Mouse (Mus musculus): ENCODE results near the gene Naglu. TPM values are rescaled to one million over a fixed set of nuclear protein-coding genes. Genes with fewer than 3 reads are reported as not detected.
A peak's percentile ranks its signal among the peaks of the same experiment; 100 is the strongest.

The Naglu gene
- total and polyA plus RNA-seq, 3 experiments: 11.2 to 33.3 (median 13.8) TPM

DNA sequence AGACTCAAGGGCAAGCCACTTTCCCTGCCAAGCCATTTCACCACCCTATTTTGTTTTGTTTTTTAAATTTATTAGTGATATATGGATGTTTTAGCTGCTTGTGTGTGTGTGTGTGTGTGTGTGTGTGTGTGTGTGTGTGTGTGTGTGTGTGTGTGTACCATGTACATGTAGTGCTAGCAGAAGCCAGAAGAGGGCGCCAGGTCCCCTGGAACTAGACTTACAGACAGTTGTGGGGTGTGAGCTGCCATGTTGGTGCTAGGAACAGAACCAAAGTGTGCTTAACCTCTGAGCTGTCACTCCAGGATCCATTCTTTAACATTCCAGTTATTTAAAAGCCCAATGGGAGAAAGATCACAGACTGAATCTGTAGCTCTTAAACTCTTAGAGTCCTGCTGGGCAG lies 57.3 kb downstream of the Naglu start:
- H3K9ac ChIP-seq (ENCODE audit: insufficient read depth, low read depth): no peak overlapping the region
- no peak for DNase-seq (ENCODE audit: extremely low read depth)
- in situ Hi-C loops (cut with MboI; ENCODE audit: low pct_ligation_motif_present, low pct_unique_long_range_greater_than_20kb, low sequenced_read_pairs): no loop called here
- H3K4me1 ChIP-seq (ENCODE audit: control insufficient read depth in 1 of 2, insufficient read depth in 2 of 2): peaks cover 13 to 39% of the 10 kb centered on the region in 2 experiments
- no peaks in the 10 kb centered on the region for H3K79me2 ChIP-seq (replicated peaks; ENCODE audit: control insufficient read depth, extremely low read depth, insufficient read depth, poor library complexity, severe bottlenecking)
- H3K9me3 ChIP-seq (replicated peaks; ENCODE audit: low read length): peaks cover 22% of the 10 kb centered on the region
- no peak overlapping the region for H3K4me3 ChIP-seq (replicated peaks in 1 of 3; ENCODE audit: low read depth in 2 of 3, low read length in 2 of 3, poor library complexity in 1 of 3)
- H3K4me2 ChIP-seq (ENCODE audit: insufficient read depth, low read depth, poor library complexity, severe bottlenecking): no peak overlapping the region
- dilution Hi-C loops (cut with MboI; ENCODE audit: extremely low pct_ligation_motif_present, extremely low pct_unique_long_range_greater_than_20kb, low sequenced_read_pairs): no loop called here
- no peaks in the 10 kb centered on the region for H3K27me3 ChIP-seq (replicated peaks)
- TF ChIP-seq TBP (conservative IDR thresholded peaks at IDR 0.05; ENCODE audit: low read depth, low read length): no peak
- TF ChIP-seq RAD21 (IDR thresholded peaks at IDR 0.05; ENCODE audit: low read depth, low read length): peak; percentile 26
- TF ChIP-seq SMC3 (IDR thresholded peaks at IDR 0.05; ENCODE audit: low read depth, low read length): 0 out of 2 replicates have a peak, but pooled peaks have one; percentile 18
- peak in 1 of 2 experiments; percentile 53; a peak in 2 of 4 replicates for TF ChIP-seq CTCF (conservative IDR thresholded peaks at IDR 0.05 in 1 of 2, IDR thresholded peaks at IDR 0.05 in 1 of 2; ENCODE audit: low read depth in 2 of 2, low read length in 2 of 2)
- no peak overlapping the region for H3K27ac ChIP-seq (ENCODE audit: insufficient read depth, low read depth)
- H3K36me3 ChIP-seq (replicated peaks in 1 of 2; ENCODE audit: control insufficient read depth in 1 of 2, insufficient read depth in 1 of 2, low read length in 1 of 2): peaks cover 45 to 51% of the 10 kb centered on the region in 2 experiments

Other genes with a start within 250 kb of the Naglu start
Only the 20 nearest of the 23 such genes appear.
- gene Stat5a, start 210.7 kb upstream of the Naglu start, total RNA-seq (2012; rRNA removed): 18.7 and 23.6 TPM in 2 replicates
- 17.4 and 17.5 TPM in 2 replicates for gene Stat5a, start 210.7 kb upstream of the Naglu start, total RNA-seq (2014; rRNA removed)
- gene Stat5a, start 210.7 kb upstream of the Naglu start, polyA plus RNA-seq (2012; ENCODE audit: insufficient read length, low read depth): 21.2 and 23.0 TPM in 2 replicates
- gene Stat3, start 130.5 kb upstream of the Naglu start, total RNA-seq (2012; rRNA removed): 51.1 and 52.1 TPM in 2 replicates
- gene Stat3, start 130.5 kb upstream of the Naglu start, total RNA-seq (2014; rRNA removed): 35.9 TPM in 2 replicates
- 66.7 and 69.2 TPM in 2 replicates for gene Stat3, start 130.5 kb upstream of the Naglu start, polyA plus RNA-seq (2012; ENCODE audit: insufficient read length, low read depth)
- 0.08 and 0.21 TPM in 2 replicates for gene Cavin1, start 99.1 kb upstream of the Naglu start, total RNA-seq (2012; rRNA removed)
- 0.05 TPM in 2 replicates for gene Cavin1, start 99.1 kb upstream of the Naglu start, total RNA-seq (2014; rRNA removed)
- 0.13 and 0.25 TPM in 2 replicates for gene Cavin1, start 99.1 kb upstream of the Naglu start, polyA plus RNA-seq (2012; ENCODE audit: insufficient read length, low read depth)
- 31.3 and 36.1 TPM in 2 replicates for gene Atp6v0a1, start 60.6 kb upstream of the Naglu start, total RNA-seq (2012; rRNA removed)
- 14.1 and 15.1 TPM in 2 replicates for gene Atp6v0a1, start 60.6 kb upstream of the Naglu start, total RNA-seq (2014; rRNA removed)
- 54.5 and 63.4 TPM in 2 replicates for gene Atp6v0a1, start 60.6 kb upstream of the Naglu start, polyA plus RNA-seq (2012; ENCODE audit: insufficient read length, low read depth)
- gene Hsd17b1, start 8.4 kb downstream of the Naglu start, total RNA-seq (2012; rRNA removed): 0.29 and 0.81 TPM in 2 replicates
- gene Hsd17b1, start 8.4 kb downstream of the Naglu start, total RNA-seq (2014; rRNA removed): not detected in 2 replicates
- 0.17 TPM in 1 of 2 replicates, not detected in the other for gene Hsd17b1, start 8.4 kb downstream of the Naglu start, polyA plus RNA-seq (2012; ENCODE audit: insufficient read length, low read depth)
- gene Coasy, start 12.6 kb downstream of the Naglu start, total RNA-seq (2012; rRNA removed): 74.9 and 78.9 TPM in 2 replicates
- 60.4 and 66.1 TPM in 2 replicates for gene Coasy, start 12.6 kb downstream of the Naglu start, total RNA-seq (2014; rRNA removed)
- 56.6 and 63.4 TPM in 2 replicates for gene Coasy, start 12.6 kb downstream of the Naglu start, polyA plus RNA-seq (2012; ENCODE audit: insufficient read length, low read depth)
- gene Mlx, start 17.3 kb downstream of the Naglu start, total RNA-seq (2012; rRNA removed): 45.2 and 63.0 TPM in 2 replicates
- gene Mlx, start 17.3 kb downstream of the Naglu start, total RNA-seq (2014; rRNA removed): 93.1 and 116 TPM in 2 replicates
- gene Mlx, start 17.3 kb downstream of the Naglu start, polyA plus RNA-seq (2012; ENCODE audit: insufficient read length, low read depth): 43.3 and 51.5 TPM in 2 replicates
- gene Psmc3ip, start 25.4 kb downstream of the Naglu start, total RNA-seq (2012; rRNA removed): 63.7 and 106 TPM in 2 replicates
- 85.9 and 106 TPM in 2 replicates for gene Psmc3ip, start 25.4 kb downstream of the Naglu start, total RNA-seq (2014; rRNA removed)
- 89.9 and 114 TPM in 2 replicates for gene Psmc3ip, start 25.4 kb downstream of the Naglu start, polyA plus RNA-seq (2012; ENCODE audit: insufficient read length, low read depth)
- 46.5 and 48.2 TPM in 2 replicates for gene Retreg3, start 49.9 kb downstream of the Naglu start, total RNA-seq (2012; rRNA removed)
- 50.3 and 55.9 TPM in 2 replicates for gene Retreg3, start 49.9 kb downstream of the Naglu start, total RNA-seq (2014; rRNA removed)
- gene Retreg3, start 49.9 kb downstream of the Naglu start, polyA plus RNA-seq (2012; ENCODE audit: insufficient read length, low read depth): 53.6 and 54.3 TPM in 2 replicates
- 108 and 116 TPM in 2 replicates for gene Tubg1, start 49.9 kb downstream of the Naglu start, total RNA-seq (2012; rRNA removed)
- gene Tubg1, start 49.9 kb downstream of the Naglu start, total RNA-seq (2014; rRNA removed): 53.7 and 57.4 TPM in 2 replicates
- gene Tubg1, start 49.9 kb downstream of the Naglu start, polyA plus RNA-seq (2012; ENCODE audit: insufficient read length, low read depth): 182 and 190 TPM in 2 replicates
- 3.1 and 4.7 TPM in 2 replicates for gene Tubg2, start 85.9 kb downstream of the Naglu start, total RNA-seq (2012; rRNA removed)
- gene Tubg2, start 85.9 kb downstream of the Naglu start, total RNA-seq (2014; rRNA removed): 1.2 and 2.1 TPM in 2 replicates
- gene Tubg2, start 85.9 kb downstream of the Naglu start, polyA plus RNA-seq (2012; ENCODE audit: insufficient read length, low read depth): 8.7 and 10.5 TPM in 2 replicates
- gene Cntnap1, start 100.5 kb downstream of the Naglu start, total RNA-seq (2012; rRNA removed): 15.6 and 16.7 TPM in 2 replicates
- 3.6 and 4.4 TPM in 2 replicates for gene Cntnap1, start 100.5 kb downstream of the Naglu start, total RNA-seq (2014; rRNA removed)
- 17.9 and 19.5 TPM in 2 replicates for gene Cntnap1, start 100.5 kb downstream of the Naglu start, polyA plus RNA-seq (2012; ENCODE audit: insufficient read length, low read depth)
- gene Plekhh3, start 101.3 kb downstream of the Naglu start, total RNA-seq (2012; rRNA removed): 16.3 and 20.3 TPM in 2 replicates
- gene Plekhh3, start 101.3 kb downstream of the Naglu start, total RNA-seq (2014; rRNA removed): 2.8 and 2.9 TPM in 2 replicates
- 3.7 and 5.0 TPM in 2 replicates for gene Plekhh3, start 101.3 kb downstream of the Naglu start, polyA plus RNA-seq (2012; ENCODE audit: insufficient read length, low read depth)
- 29.6 and 58.7 TPM in 2 replicates for gene Ccr10, start 105.4 kb downstream of the Naglu start, total RNA-seq (2012; rRNA removed)
- gene Ccr10, start 105.4 kb downstream of the Naglu start, total RNA-seq (2014; rRNA removed): 14.1 and 17.2 TPM in 2 replicates
- gene Ccr10, start 105.4 kb downstream of the Naglu start, polyA plus RNA-seq (2012; ENCODE audit: insufficient read length, low read depth): 12.3 TPM in 2 replicates
- 11.1 and 15.3 TPM in 2 replicates for gene Ezh1, start 156.5 kb downstream of the Naglu start, total RNA-seq (2012; rRNA removed)
- gene Ezh1, start 156.5 kb downstream of the Naglu start, total RNA-seq (2014; rRNA removed): 8.5 and 8.7 TPM in 2 replicates
- gene Ezh1, start 156.5 kb downstream of the Naglu start, polyA plus RNA-seq (2012; ENCODE audit: insufficient read length, low read depth): 10.8 and 12.1 TPM in 2 replicates
- 1.3 and 1.5 TPM in 2 replicates for gene Ramp2, start 176.0 kb downstream of the Naglu start, total RNA-seq (2012; rRNA removed)
- 0.26 TPM in 1 of 2 replicates, not detected in the other for gene Ramp2, start 176.0 kb downstream of the Naglu start, total RNA-seq (2014; rRNA removed)
- gene Ramp2, start 176.0 kb downstream of the Naglu start, polyA plus RNA-seq (2012; ENCODE audit: insufficient read length, low read depth): 0.33 and 0.80 TPM in 2 replicates
- 102 and 132 TPM in 2 replicates for gene Vps25, start 183.7 kb downstream of the Naglu start, total RNA-seq (2012; rRNA removed)
- 97.7 and 105 TPM in 2 replicates for gene Vps25, start 183.7 kb downstream of the Naglu start, total RNA-seq (2014; rRNA removed)
- 210 and 211 TPM in 2 replicates for gene Vps25, start 183.7 kb downstream of the Naglu start, polyA plus RNA-seq (2012; ENCODE audit: insufficient read length, low read depth)
- 0.85 and 1.2 TPM in 2 replicates for gene Wnk4, start 190.6 kb downstream of the Naglu start, total RNA-seq (2012; rRNA removed)
- gene Wnk4, start 190.6 kb downstream of the Naglu start, total RNA-seq (2014; rRNA removed): 0.62 and 0.90 TPM in 2 replicates
- gene Wnk4, start 190.6 kb downstream of the Naglu start, polyA plus RNA-seq (2012; ENCODE audit: insufficient read length, low read depth): 5.4 and 7.8 TPM in 2 replicates
- 2.5 and 3.4 TPM in 2 replicates for gene Cntd1, start 209.0 kb downstream of the Naglu start, total RNA-seq (2012; rRNA removed)
- 0.65 and 0.98 TPM in 2 replicates for gene Cntd1, start 209.0 kb downstream of the Naglu start, total RNA-seq (2014; rRNA removed)
- gene Cntd1, start 209.0 kb downstream of the Naglu start, polyA plus RNA-seq (2012; ENCODE audit: insufficient read length, low read depth): 0.85 and 0.96 TPM in 2 replicates
- gene Coa3, start 209.1 kb downstream of the Naglu start, total RNA-seq (2012; rRNA removed): 285 TPM in 2 replicates
- 177 and 179 TPM in 2 replicates for gene Coa3, start 209.1 kb downstream of the Naglu start, total RNA-seq (2014; rRNA removed)
- gene Coa3, start 209.1 kb downstream of the Naglu start, polyA plus RNA-seq (2012; ENCODE audit: insufficient read length, low read depth): 113 and 117 TPM in 2 replicates